Mouse (Mus musculus) MEL (cell line): ENCODE measurements around the gene Lexm. TPM values are rescaled to one million over a fixed set of nuclear protein-coding genes. Genes with fewer than 3 reads are reported as not detected.

Experiments
- DNase-seq: peaks from one replicate; pipeline ENCODE4 v3.0.0; 2011; ENCODE audit warnings: low read depth, low spot score
- H3K27ac ChIP-seq: 2 replicates; pipeline ENCODE4 v1.5.1; 2012; ENCODE audit warnings: low read depth, mild to moderate bottlenecking, control low read depth, low read length, moderate library complexity; ENCODE audit not compliant: control insufficient read depth
- H3K27me3 ChIP-seq, 2 experiments: fragments of 150-350 bp in 1 of 2; sonication (generic) in 1 of 2; 2 replicates each; pipeline ENCODE4 v1.6.1; 2012; ENCODE audit warnings: low read length in 2 of 2, mild to moderate bottlenecking in 2 of 2, improper control_type of control experiment in 1 of 2, moderate library complexity in 1 of 2; ENCODE audit not compliant: insufficient read depth in 2 of 2, control insufficient read depth in 1 of 2
- H3K36me3 ChIP-seq, 2 experiments: 2 replicates each; pipeline ENCODE4 v1.6.1; 2012 to 2014; ENCODE audit warnings: low read length in 2 of 2, improper control_type of control experiment in 1 of 2, inconsistent platforms in 1 of 2, mild to moderate bottlenecking in 1 of 2; ENCODE audit not compliant: insufficient read depth in 2 of 2, control insufficient read depth in 1 of 2
- H3K4me1 ChIP-seq, 2 experiments: fragments of 150-350 bp in 1 of 2; sonication (generic) in 1 of 2; 2 replicates each; pipeline ENCODE4 v1.6.1; 2012; ENCODE audit warnings: low read length in 2 of 2, improper control_type of control experiment in 1 of 2, mild to moderate bottlenecking in 1 of 2; ENCODE audit not compliant: insufficient read depth in 2 of 2, control insufficient read depth in 1 of 2
- H3K4me3 ChIP-seq, 2 experiments: fragments of 150-350 bp in 1 of 2; sonication (generic) in 1 of 2; 2 replicates each; pipeline ENCODE4 v1.5.1; 2012; ENCODE audit warnings: low read depth in 2 of 2, low read length in 2 of 2, mild to moderate bottlenecking in 2 of 2, moderate library complexity in 2 of 2, control low read depth in 1 of 2, improper control_type of control experiment in 1 of 2; ENCODE audit not compliant: control insufficient read depth in 1 of 2, insufficient read depth in 1 of 2
- H3K79me2 ChIP-seq: 2 replicates; pipeline ENCODE4 v1.6.1; 2012; ENCODE audit warnings: mild to moderate bottlenecking, low read length, moderate library complexity; ENCODE audit not compliant: control insufficient read depth, poor library complexity, insufficient read depth
- H3K9ac ChIP-seq: 2 replicates; pipeline ENCODE4 v1.6.1; 2012; ENCODE audit warnings: low read depth, mild to moderate bottlenecking, control low read depth, low read length, moderate library complexity; ENCODE audit not compliant: control insufficient read depth, poor library complexity, severe bottlenecking
- H3K9me3 ChIP-seq: fragments of 150-350 bp; sonication (generic); replicated peaks from 2 replicates; pipeline ENCODE4 v1.6.1; 2012; ENCODE audit warnings: mild to moderate bottlenecking, low read length, improper control_type of control experiment, moderate library complexity; ENCODE audit not compliant: insufficient read depth
- CHD1 ChIP-seq: IDR thresholded peaks from 2 replicates; pipeline ENCODE4 v1.6.1; 2012; ENCODE audit warnings: low read depth, mild to moderate bottlenecking, inconsistent platforms, low read length, improper control_type of control experiment
- CHD2 ChIP-seq: IDR thresholded peaks from 2 replicates; pipeline ENCODE4 v1.6.1; 2011; ENCODE audit warnings: low read length, improper control_type of control experiment
- ELF1 ChIP-seq: IDR thresholded peaks from 2 replicates; pipeline ENCODE4 v1.6.1; 2014; ENCODE audit warnings: low read depth, mild to moderate bottlenecking, inconsistent platforms, low read length, improper control_type of control experiment, moderate library complexity
- EP300 ChIP-seq, 2 experiments: IDR thresholded peaks; 2 replicates each; pipeline ENCODE4 v1.6.1; 2011; ENCODE audit warnings: improper control_type of control experiment in 2 of 2, low read length in 2 of 2, low read depth in 1 of 2, mild to moderate bottlenecking in 1 of 2
- GABPA ChIP-seq: IDR thresholded peaks from 2 replicates; pipeline ENCODE4 v1.6.1; 2012; ENCODE audit warnings: low read depth, mild to moderate bottlenecking, inconsistent platforms, low read length, improper control_type of control experiment, moderate library complexity
- HCFC1 ChIP-seq: IDR thresholded peaks from 2 replicates; pipeline ENCODE4 v1.6.1; 2012; ENCODE audit warnings: low read depth, mild to moderate bottlenecking, inconsistent platforms, low read length, improper control_type of control experiment, moderate library complexity
- MAX ChIP-seq: IDR thresholded peaks from 2 replicates; pipeline ENCODE4 v1.6.1; 2011; ENCODE audit warnings: low read length, improper control_type of control experiment
- MEF2A ChIP-seq: IDR thresholded peaks from 2 replicates; pipeline ENCODE4 v1.6.1; 2014; ENCODE audit warnings: low read depth, mild to moderate bottlenecking, inconsistent platforms, low read length, improper control_type of control experiment; ENCODE audit not compliant: poor library complexity, insufficient replicate concordance, severe bottlenecking; ENCODE audit errors: extremely low read depth
- MXI1 ChIP-seq: IDR thresholded peaks from 2 replicates; pipeline ENCODE4 v1.6.1; 2011; ENCODE audit warnings: mild to moderate bottlenecking, low read depth, low read length, improper control_type of control experiment
- MYB ChIP-seq: IDR thresholded peaks from 2 replicates; pipeline ENCODE4 v1.6.1; 2011; ENCODE audit warnings: mild to moderate bottlenecking, low read depth, low read length, improper control_type of control experiment
- MYC ChIP-seq: IDR thresholded peaks from 2 replicates; pipeline ENCODE4 v1.6.1; 2011; ENCODE audit warnings: low read depth, mild to moderate bottlenecking, low read length, improper control_type of control experiment, moderate library complexity
- NELFE ChIP-seq: IDR thresholded peaks from 2 replicates; pipeline ENCODE4 v1.6.1; 2011; ENCODE audit warnings: low read depth, low read length, improper control_type of control experiment
- POLR2A ChIP-seq, 2 experiments: IDR thresholded peaks; 2 replicates each; pipeline ENCODE4 v1.6.1; 2011 to 2012; ENCODE audit warnings: low read length in 2 of 2, mild to moderate bottlenecking in 2 of 2, control low read depth in 1 of 2, improper control_type of control experiment in 1 of 2, low read depth in 1 of 2, moderate library complexity in 1 of 2; ENCODE audit not compliant: control insufficient read depth in 1 of 2, insufficient read depth in 1 of 2, poor library complexity in 1 of 2
- SMC3 ChIP-seq: IDR thresholded peaks from 2 replicates; pipeline ENCODE4 v1.6.1; 2011; ENCODE audit warnings: low read depth, low read length, improper control_type of control experiment
- TBP ChIP-seq: IDR thresholded peaks from 2 replicates; pipeline ENCODE4 v1.8.0; 2011; ENCODE audit warnings: low read depth, low read length, improper control_type of control experiment
- UBTF ChIP-seq: IDR thresholded peaks from 2 replicates; pipeline ENCODE4 v1.6.1; 2012; ENCODE audit warnings: low read depth, mild to moderate bottlenecking, inconsistent platforms, low read length, improper control_type of control experiment, moderate library complexity, borderline replicate concordance; ENCODE audit not compliant: insufficient read depth
- USF1 ChIP-seq: IDR thresholded peaks from 2 replicates; pipeline ENCODE4 v1.6.1; 2014; ENCODE audit warnings: low read depth, mild to moderate bottlenecking, inconsistent platforms, low read length, improper control_type of control experiment, moderate library complexity
- ZKSCAN1 ChIP-seq: IDR thresholded peaks from 2 replicates; pipeline ENCODE4 v1.6.1; 2012; ENCODE audit warnings: low read depth, mild to moderate bottlenecking, inconsistent platforms, low read length, improper control_type of control experiment, moderate library complexity
- ZMIZ1 ChIP-seq: IDR thresholded peaks from 2 replicates; pipeline ENCODE4 v1.6.1; 2012; ENCODE audit warnings: low read depth, mild to moderate bottlenecking, inconsistent platforms, low read length, improper control_type of control experiment, moderate library complexity
- polyA plus RNA-seq, 2 experiments: library from polyadenylated mRNA; stranded (reverse) in 1 of 2; unstranded in 1 of 2; fragments of >175 nt in 1 of 2; fragments of >200 nt in 1 of 2; gene quantifications; 2 replicates each; pipeline versions ENCODE4 v1.2.1 to v1.2.4; 2012; ENCODE audit warnings: low replicate concordance in 2 of 2, low read depth in 1 of 2; ENCODE audit not compliant: insufficient read length in 2 of 2, insufficient read depth in 1 of 2, missing spikeins in 1 of 2
- total RNA-seq: library from RNA; depleted of rRNA; stranded (reverse); fragments of 300-350 nt; gene quantifications from 2 replicates; pipeline ENCODE4 v1.2.3, GENCODE M21; 2012

Lexm gene
- total and polyA plus RNA-seq, 3 experiments: 6.1 to 17.5 TPM; not detected in 1

- TF ChIP-seq NELFE (no peak), TBP (no peak), MYB (no peak), HCFC1 (no peak), UBTF (no peak), MYC (no peak), USF1 (no peak), MXI1 (no peak), CHD2 (no peak), POLR2A (IDR thresholded peaks at IDR 0.05; ENCODE audit: control insufficient read depth in 1 of 2, insufficient read depth in 1 of 2, low read depth in 1 of 2, low read length in 2 of 2, poor library complexity in 1 of 2) (no peak), EP300 (IDR thresholded peaks at IDR 0.05; ENCODE audit: low read depth in 1 of 2, low read length in 2 of 2) (no peak)
- H3K9me3 ChIP-seq: no peaks in the 10 kb centered on the region
- H3K36me3 ChIP-seq: peaks cover 0 to 15% of the 10 kb centered on the region in 2 experiments; a peak in 2 of 4 replicates
- no peak for DNase-seq
- no peaks in the 10 kb centered on the region for H3K79me2 ChIP-seq
- no peaks in the 10 kb centered on the region for H3K27me3 ChIP-seq
- no peak overlapping the region for H3K9ac ChIP-seq
- no peak overlapping the region for H3K4me3 ChIP-seq
- H3K27ac ChIP-seq: no peak overlapping the region
- no peaks in the 10 kb centered on the region for H3K4me1 ChIP-seq
Observed at GRCm38 (mm10) chr4:106664697-106665096, 47.7 kb upstream of the Lexm start.

- no peaks in the 10 kb centered on the region for H3K27me3 ChIP-seq
- H3K79me2 ChIP-seq: no peaks in the 10 kb centered on the region
- H3K4me1 ChIP-seq: no peaks in the 10 kb centered on the region
- H3K4me3 ChIP-seq: no peak overlapping the region
- no peak overlapping the region for H3K27ac ChIP-seq
- peaks cover 0 to 13% of the 10 kb centered on the region in 2 experiments; a peak in 2 of 4 replicates for H3K36me3 ChIP-seq
- DNase-seq: no peak
- H3K9ac ChIP-seq: no peak overlapping the region
- no peak for TF ChIP-seq ZKSCAN1
- no peak for TF ChIP-seq MAX
- no peak for TF ChIP-seq MEF2A
- no peak for TF ChIP-seq SMC3
- H3K9me3 ChIP-seq: no peaks in the 10 kb centered on the region
Observed at GRCm38 (mm10) chr4:106663956-106664470, 47.0 kb upstream of the Lexm start.

DNA sequence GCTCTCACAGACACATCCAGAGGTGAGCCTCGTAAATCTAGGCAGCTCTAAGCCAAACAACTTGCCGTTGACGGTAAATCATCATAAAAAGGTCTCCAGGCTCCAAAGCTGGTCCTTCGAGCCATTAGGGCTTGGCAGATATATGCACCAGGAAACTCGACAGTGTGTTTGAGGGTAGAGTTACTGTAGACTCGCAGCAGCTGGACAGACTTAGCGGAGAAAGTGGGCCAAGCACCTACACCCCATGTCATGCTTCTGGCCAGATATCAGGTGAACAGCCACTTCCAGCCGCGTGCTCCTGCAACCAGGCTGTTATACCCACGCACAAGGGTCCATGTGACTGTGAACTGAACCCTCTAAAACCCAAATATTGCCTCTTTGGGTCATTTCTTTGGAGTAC, 38.6 kb upstream of the Lexm start:
- no peaks in the 10 kb centered on the region for H3K27me3 ChIP-seq
- TF ChIP-seq ELF1: no peak
- TF ChIP-seq CHD1: no peak
- TF ChIP-seq GABPA: no peak
- TF ChIP-seq ZMIZ1: no peak
- DNase-seq: no peak
- H3K4me1 ChIP-seq: peaks cover 11 to 14% of the 10 kb centered on the region in 2 experiments; a peak in 3 of 4 replicates
- H3K9me3 ChIP-seq: no peaks in the 10 kb centered on the region
- H3K79me2 ChIP-seq: peaks cover 2% of the 10 kb centered on the region
- no peak overlapping the region for H3K4me3 ChIP-seq
- no peak overlapping the region for H3K9ac ChIP-seq
- H3K36me3 ChIP-seq: peaks cover 0 to 11% of the 10 kb centered on the region in 2 experiments; a peak in 1 of 4 replicates
- H3K27ac ChIP-seq: no peak overlapping the region
